Mouse (Mus musculus): Measurements from ENCODE around the gene Aldh2. TPM values are rescaled to one million over a fixed set of nuclear protein-coding genes. Genes with fewer than 3 reads are reported as not detected.
"Not testable (repeated sequence)": the region's sequence is repeated elsewhere in the genome, so short reads cannot be mapped to it uniquely, and the experiment has no call there.

Aldh2 gene
- polyA plus RNA-seq, 1 experiment from 2014 or later, result 72.0 TPM

DNA sequence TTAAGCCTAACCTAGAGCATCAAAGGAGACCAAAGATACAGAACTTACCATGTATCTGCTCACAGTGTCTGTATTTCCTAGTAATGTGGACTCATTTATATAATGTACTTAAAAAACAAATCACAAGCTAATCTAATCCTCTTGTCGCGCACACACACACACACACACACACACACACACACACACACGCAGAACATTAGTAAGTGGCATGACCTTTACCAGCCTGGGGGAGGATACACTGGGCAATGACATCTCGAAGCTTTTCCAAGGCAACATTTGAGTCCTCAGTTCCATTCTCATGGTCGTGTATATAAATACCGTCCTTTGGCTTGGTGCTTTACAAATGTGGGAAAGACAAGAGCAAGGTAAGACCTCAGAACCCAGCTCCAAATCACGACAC, 67.1 kb downstream of the Aldh2 start:
- H3K4me1 ChIP-seq (replicated peaks), result peaks cover 3% of the 10 kb centered on the region; the same call in 1 of the 2 replicates
- H3K27me3 ChIP-seq (replicated peaks), result no peaks in the 10 kb centered on the region
- no peak overlapping the region for H3K4me3 ChIP-seq
- no peaks in the 10 kb centered on the region for H3K9me3 ChIP-seq (replicated peaks)
- no peak overlapping the region for H3K27ac ChIP-seq (ENCODE audit: poor library complexity, severe bottlenecking)
- no peak for ATAC-seq (ENCODE audit: insufficient number of reproducible peaks, low FRiP score)
- peaks cover 75% of the 10 kb centered on the region for H3K36me3 ChIP-seq
- no peak overlapping the region for H3K9ac ChIP-seq
- no peak overlapping the region for H3K4me2 ChIP-seq
- 76% methylated on average over 7 of the region's 7 CpGs for WGBS

DNA sequence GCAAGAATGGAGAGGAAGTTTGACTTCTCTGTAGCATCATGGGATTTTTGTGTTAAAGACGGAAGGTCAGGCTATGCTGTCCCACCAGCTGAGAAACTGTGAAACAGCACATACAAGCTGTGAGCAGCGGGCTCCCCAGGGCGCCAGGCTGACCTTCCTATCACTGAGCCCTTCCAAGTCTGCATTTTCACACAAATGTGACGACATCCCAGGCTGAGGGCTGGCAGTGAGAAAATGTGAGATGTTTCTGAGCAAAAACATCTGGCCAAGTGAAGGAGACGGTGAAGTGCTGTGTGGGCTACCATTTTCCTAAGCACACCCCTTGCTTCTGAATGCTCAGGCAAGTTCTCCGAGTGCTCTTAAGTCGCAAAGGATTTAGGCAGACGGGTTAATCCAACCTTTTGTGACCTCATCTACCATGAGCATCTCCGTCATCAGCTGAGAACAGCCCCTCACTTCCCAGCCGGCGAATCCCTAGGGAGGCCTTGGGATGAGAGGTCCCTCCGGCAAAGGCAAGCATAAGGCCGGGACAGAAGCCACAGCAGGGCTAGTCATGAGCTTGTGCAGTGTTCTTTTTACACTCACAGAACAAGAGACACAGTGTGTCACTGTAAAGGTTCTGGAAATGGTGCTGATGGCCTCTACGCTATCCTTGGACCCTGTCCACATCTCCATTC, 67.7 kb downstream of the Aldh2 start:
- no peak overlapping the region for H3K4me3 ChIP-seq
- no peak overlapping the region for H3K4me2 ChIP-seq
- ATAC-seq (ENCODE audit: insufficient number of reproducible peaks, low FRiP score), result no peak; the same call in 1 of the 2 replicates
- H3K27ac ChIP-seq (ENCODE audit: poor library complexity, severe bottlenecking), result no peak overlapping the region
- H3K27me3 ChIP-seq (replicated peaks), result no peaks in the 10 kb centered on the region
- peaks cover 75% of the 10 kb centered on the region for H3K36me3 ChIP-seq
- WGBS, result 78% methylated on average over 14 of the region's 14 CpGs
- H3K4me1 ChIP-seq (replicated peaks), result peaks cover 3% of the 10 kb centered on the region; the same call in 1 of the 2 replicates
- no peaks in the 10 kb centered on the region for H3K9me3 ChIP-seq (replicated peaks)
- no peak overlapping the region for H3K9ac ChIP-seq

DNA sequence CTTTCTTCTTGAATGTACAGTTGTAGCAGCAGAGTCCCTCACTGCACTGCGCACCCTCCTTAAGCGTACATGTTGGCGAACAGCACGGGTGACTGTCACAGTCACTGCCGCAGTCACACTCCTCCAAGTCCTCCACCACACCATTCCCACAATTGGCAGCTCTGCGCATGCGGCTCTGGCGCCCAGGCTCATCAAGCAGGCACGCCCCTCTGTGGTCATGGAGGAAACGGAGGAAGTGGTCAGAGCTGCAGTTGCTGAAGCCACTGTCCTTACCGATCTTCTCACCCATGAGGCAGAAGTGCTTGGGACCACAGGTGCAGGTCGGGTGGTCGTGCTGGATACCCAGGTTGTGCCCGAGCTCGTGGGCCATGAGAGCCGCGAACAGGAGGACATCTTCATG, 73.9 kb downstream of the Aldh2 start:
- not testable (repeated sequence) for H3K27ac ChIP-seq (ENCODE audit: poor library complexity, severe bottlenecking); H3K9me3 ChIP-seq (replicated peaks); ATAC-seq (ENCODE audit: insufficient number of reproducible peaks, low FRiP score); H3K4me1 ChIP-seq (replicated peaks); H3K27me3 ChIP-seq (replicated peaks); H3K4me2 ChIP-seq; H3K4me3 ChIP-seq; H3K9ac ChIP-seq
- H3K36me3 ChIP-seq, result peaks cover 50% of the 10 kb centered on the region
- WGBS, result 83% methylated on average over 11 of the region's 17 CpGs

DNA sequence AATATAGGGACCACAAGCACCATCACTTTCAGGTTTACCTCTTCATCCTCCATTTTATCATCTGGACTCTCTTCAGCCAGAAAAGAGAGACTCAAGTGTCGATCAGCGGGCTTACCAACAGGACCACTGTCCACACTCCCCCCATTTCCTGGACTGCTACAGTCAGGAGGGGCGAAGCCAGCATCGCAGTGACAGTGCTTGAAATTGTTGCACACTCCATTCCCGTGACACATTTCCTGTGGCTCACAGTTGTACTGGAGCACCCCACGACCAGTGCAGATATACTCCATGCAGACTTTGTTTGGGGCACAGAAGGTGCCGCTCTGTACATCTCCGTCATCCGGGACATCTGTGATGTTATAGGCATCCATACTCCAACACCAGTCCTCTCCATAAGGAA, 74.6 kb downstream of the Aldh2 start:
- H3K4me3 ChIP-seq, result no peak overlapping the region
- H3K4me2 ChIP-seq, result no peak overlapping the region
- H3K9me3 ChIP-seq (replicated peaks), result no peaks in the 10 kb centered on the region
- no peak overlapping the region for H3K27ac ChIP-seq (ENCODE audit: poor library complexity, severe bottlenecking)
- 85% methylated on average over 9 of the region's 9 CpGs for WGBS
- no peaks in the 10 kb centered on the region for H3K4me1 ChIP-seq (replicated peaks)
- H3K27me3 ChIP-seq (replicated peaks), result no peaks in the 10 kb centered on the region
- peaks cover 42% of the 10 kb centered on the region for H3K36me3 ChIP-seq
- no peak for ATAC-seq (ENCODE audit: insufficient number of reproducible peaks, low FRiP score)
- no peak overlapping the region for H3K9ac ChIP-seq

Other genes with a start within 250 kb of the Aldh2 start
- 82.6 and 83.4 TPM in 2 replicates for gene Trafd1, start 208.2 kb downstream of the Aldh2 start, polyA plus RNA-seq (2016; fragmentation: Nextera tagmentation; extraction: Ambion mirVana)
- gene Naa25, start 195.9 kb downstream of the Aldh2 start, polyA plus RNA-seq (2016; fragmentation: Nextera tagmentation; extraction: Ambion mirVana), result 37.5 and 39.1 TPM in 2 replicates
- 4.5 and 4.7 TPM in 2 replicates for gene Tmem116, start 141.9 kb downstream of the Aldh2 start, polyA plus RNA-seq (2016; fragmentation: Nextera tagmentation; extraction: Ambion mirVana)
- 152 TPM in 2 replicates for gene Erp29, start 141.3 kb downstream of the Aldh2 start, polyA plus RNA-seq (2016; fragmentation: Nextera tagmentation; extraction: Ambion mirVana)
- 0.08 and 0.32 TPM in 2 replicates for gene Adam1b, start 90.4 kb downstream of the Aldh2 start, polyA plus RNA-seq (2016; fragmentation: Nextera tagmentation; extraction: Ambion mirVana)
- gene Adam1a, start 48.3 kb downstream of the Aldh2 start, polyA plus RNA-seq (2016; fragmentation: Nextera tagmentation; extraction: Ambion mirVana), result 0.59 and 1.5 TPM in 2 replicates
- gene Gm42878, start 48.3 kb downstream of the Aldh2 start, polyA plus RNA-seq (2016; fragmentation: Nextera tagmentation; extraction: Ambion mirVana), result not detected in 2 replicates
- gene Mapkapk5, start 47.9 kb downstream of the Aldh2 start, polyA plus RNA-seq (2016; fragmentation: Nextera tagmentation; extraction: Ambion mirVana), result 38.8 and 40.0 TPM in 2 replicates
- gene Acad12, start 25.1 kb upstream of the Aldh2 start, polyA plus RNA-seq (2016; fragmentation: Nextera tagmentation; extraction: Ambion mirVana), result 5.8 and 6.1 TPM in 2 replicates
- 1.4 and 1.5 TPM in 2 replicates for gene Acad10, start 66.7 kb upstream of the Aldh2 start, polyA plus RNA-seq (2016; fragmentation: Nextera tagmentation; extraction: Ambion mirVana)
- gene Brap, start 66.7 kb upstream of the Aldh2 start, polyA plus RNA-seq (2016; fragmentation: Nextera tagmentation; extraction: Ambion mirVana), result 32.8 and 34.8 TPM in 2 replicates
- 82.4 and 83.2 TPM in 2 replicates for gene Atxn2, start 117.5 kb upstream of the Aldh2 start, polyA plus RNA-seq (2016; fragmentation: Nextera tagmentation; extraction: Ambion mirVana)
- 22.6 and 24.9 TPM in 2 replicates for gene Sh2b3, start 243.8 kb upstream of the Aldh2 start, polyA plus RNA-seq (2016; fragmentation: Nextera tagmentation; extraction: Ambion mirVana)